Mouse (Mus musculus): ENCODE measurements around the gene Zfp821. TPM values are rescaled to one million over a fixed set of nuclear protein-coding genes. Genes with fewer than 3 reads are reported as not detected.
A peak's percentile ranks its signal among the peaks of the same experiment; 100 is the strongest.

The Zfp821 gene
- polyA plus RNA-seq, 1 experiment from 2014 or later: 52.4 TPM

GRCm38 (mm10) chr8:109687248-109687647, 18.1 kb upstream of the Zfp821 start:
- no peak for DNase-seq (ENCODE audit: low spot score, missing footprints)
- no peak overlapping the region for H3K4me2 ChIP-seq
- no peak for ATAC-seq (ENCODE audit: low FRiP score)
- no peak overlapping the region for H3K27ac ChIP-seq (ENCODE audit: low read depth, low read length)
- peaks cover 13% of the 10 kb centered on the region for H3K4me1 ChIP-seq (ENCODE audit: control insufficient read depth, insufficient read depth, low read length)
- H3K4me3 ChIP-seq (ENCODE audit: low read depth, low read length): no peak overlapping the region
- peaks cover 7% of the 10 kb centered on the region for H3K36me3 ChIP-seq (ENCODE audit: control insufficient read depth, insufficient read depth, low read length)
- H3K9ac ChIP-seq (ENCODE audit: low read length): no peak overlapping the region
- H3K9me3 ChIP-seq (ENCODE audit: control insufficient read depth, low read length): no peaks in the 10 kb centered on the region
- H3K27me3 ChIP-seq (ENCODE audit: control insufficient read depth, insufficient read depth, low read length): no peaks in the 10 kb centered on the region
- 92% methylated on average over 5 of the region's 5 CpGs for WGBS

GRCm38 (mm10) chr8:109691769-109692168, 13.6 kb upstream of the Zfp821 start:
- ATAC-seq (ENCODE audit: low FRiP score): no peak
- H3K4me3 ChIP-seq (ENCODE audit: low read depth, low read length): peak overlapping the region; percentile 99
- H3K27me3 ChIP-seq (ENCODE audit: control insufficient read depth, insufficient read depth, low read length): no peaks in the 10 kb centered on the region
- peak; percentile 86 for DNase-seq (ENCODE audit: low spot score, missing footprints)
- H3K27ac ChIP-seq (ENCODE audit: low read depth, low read length): no peak overlapping the region
- WGBS: 60% methylated on average over 5 of the region's 5 CpGs
- H3K36me3 ChIP-seq (ENCODE audit: control insufficient read depth, insufficient read depth, low read length): no peaks in the 10 kb centered on the region
- peak overlapping the region; percentile 85 for H3K4me2 ChIP-seq
- H3K9ac ChIP-seq (ENCODE audit: low read length): no peak overlapping the region
- peaks cover 17% of the 10 kb centered on the region for H3K4me1 ChIP-seq (ENCODE audit: control insufficient read depth, insufficient read depth, low read length)
- no peaks in the 10 kb centered on the region for H3K9me3 ChIP-seq (ENCODE audit: control insufficient read depth, low read length)

GRCm38 (mm10) chr8:109692443-109693145, 12.8 kb upstream of the Zfp821 start:
- Histone ChIP-seq H3K27ac (ENCODE audit: low read depth, low read length) (peak overlapping the region; percentile 40), H3K27me3 (ENCODE audit: control insufficient read depth, insufficient read depth, low read length) (no peaks in the 10 kb centered on the region), H3K4me3 (ENCODE audit: low read depth, low read length) (peak overlapping the region; percentile 99), H3K36me3 (ENCODE audit: control insufficient read depth, insufficient read depth, low read length) (no peaks in the 10 kb centered on the region), H3K4me1 (ENCODE audit: control insufficient read depth, insufficient read depth, low read length) (peaks cover 17% of the 10 kb centered on the region), H3K4me2 (peak overlapping the region; percentile 85), H3K9ac (ENCODE audit: low read length) (peak overlapping the region; percentile 95), H3K9me3 (ENCODE audit: control insufficient read depth, low read length) (no peaks in the 10 kb centered on the region)
- under 1% methylated on average over 38 of the region's 38 CpGs for WGBS
- peak; percentile 78 for ATAC-seq (ENCODE audit: low FRiP score)
- DNase-seq (ENCODE audit: low spot score, missing footprints): no peak

- H3K9ac ChIP-seq (ENCODE audit: low read length): peak within 1 kb of the TSS; percentile 95
- peak within 1 kb of the TSS; percentile 40 for H3K27ac ChIP-seq (ENCODE audit: low read depth, low read length)
- WGBS: under 1% methylated on average over 57 of the region's 57 CpGs
- peak within 1 kb of the TSS; percentile 99 for H3K4me3 ChIP-seq (ENCODE audit: low read depth, low read length)
- H3K27me3 ChIP-seq (ENCODE audit: control insufficient read depth, insufficient read depth, low read length): no peaks in the 10 kb centered on the region
- peak within 1 kb of the TSS; percentile 85 for H3K4me2 ChIP-seq
- H3K36me3 ChIP-seq (ENCODE audit: control insufficient read depth, insufficient read depth, low read length): no peaks in the 10 kb centered on the region
- H3K4me1 ChIP-seq (ENCODE audit: control insufficient read depth, insufficient read depth, low read length): peaks cover 17% of the 10 kb centered on the region
- peak; percentile 100 for DNase-seq (ENCODE audit: low spot score, missing footprints)
- peak; percentile 99 for ATAC-seq (ENCODE audit: low FRiP score)
- H3K9me3 ChIP-seq (ENCODE audit: control insufficient read depth, low read length): no peaks in the 10 kb centered on the region
Measured at GRCm38 (mm10) chr8:109693146-109693900, 12.0 kb upstream of the Zfp821 start, which contains the start of gene Ist1. Gene Ist1, minus strand, starts transcription at chr8:109693260.

- Histone ChIP-seq H3K4me2 (peak overlapping the region; percentile 85; the same call in 1 of the 2 replicates), H3K27me3 (ENCODE audit: control insufficient read depth, insufficient read depth, low read length) (no peaks in the 10 kb centered on the region), H3K4me3 (ENCODE audit: low read depth, low read length) (no peak overlapping the region; the same call in 1 of the 2 replicates), H3K27ac (ENCODE audit: low read depth, low read length) (no peak overlapping the region), H3K9ac (ENCODE audit: low read length) (no peak overlapping the region), H3K4me1 (ENCODE audit: control insufficient read depth, insufficient read depth, low read length) (peaks cover 17% of the 10 kb centered on the region), H3K36me3 (ENCODE audit: control insufficient read depth, insufficient read depth, low read length) (no peaks in the 10 kb centered on the region), H3K9me3 (ENCODE audit: control insufficient read depth, low read length) (no peaks in the 10 kb centered on the region)
- WGBS: 61% methylated on average over 6 of the region's 6 CpGs
- ATAC-seq (ENCODE audit: low FRiP score) (no peak), DNase-seq (ENCODE audit: low spot score, missing footprints) (no peak)
Measured at GRCm38 (mm10) chr8:109694154-109694553, 11.2 kb upstream of the Zfp821 start.

- Histone ChIP-seq H3K9me3 (ENCODE audit: control insufficient read depth, low read length) (no peaks in the 10 kb centered on the region), H3K27me3 (ENCODE audit: control insufficient read depth, insufficient read depth, low read length) (no peaks in the 10 kb centered on the region), H3K27ac (ENCODE audit: low read depth, low read length) (no peak overlapping the region), H3K4me1 (ENCODE audit: control insufficient read depth, insufficient read depth, low read length) (peaks cover 4% of the 10 kb centered on the region), H3K4me2 (no peak overlapping the region), H3K9ac (ENCODE audit: low read length) (no peak overlapping the region), H3K36me3 (ENCODE audit: control insufficient read depth, insufficient read depth, low read length) (no peaks in the 10 kb centered on the region), H3K4me3 (ENCODE audit: low read depth, low read length) (no peak overlapping the region)
- DNase-seq (ENCODE audit: low spot score, missing footprints) (no peak), ATAC-seq (ENCODE audit: low FRiP score) (no peak)
- WGBS: 65% methylated on average over 1 of the region's 1 CpGs
Measured at GRCm38 (mm10) chr8:109697754-109698153, 7.6 kb upstream of the Zfp821 start.

- no peak overlapping the region for H3K9ac ChIP-seq (ENCODE audit: low read length)
- no peak overlapping the region for H3K27ac ChIP-seq (ENCODE audit: low read depth, low read length)
- no peak overlapping the region for H3K4me3 ChIP-seq (ENCODE audit: low read depth, low read length)
- DNase-seq (ENCODE audit: low spot score, missing footprints): no peak
- H3K9me3 ChIP-seq (ENCODE audit: control insufficient read depth, low read length): no peaks in the 10 kb centered on the region
- ATAC-seq (ENCODE audit: low FRiP score): no peak
- H3K4me2 ChIP-seq: no peak overlapping the region
- 83% methylated on average over 3 of the region's 3 CpGs for WGBS
- H3K27me3 ChIP-seq (ENCODE audit: control insufficient read depth, insufficient read depth, low read length): no peaks in the 10 kb centered on the region
- no peaks in the 10 kb centered on the region for H3K36me3 ChIP-seq (ENCODE audit: control insufficient read depth, insufficient read depth, low read length)
- peaks cover 4% of the 10 kb centered on the region for H3K4me1 ChIP-seq (ENCODE audit: control insufficient read depth, insufficient read depth, low read length)
Measured at GRCm38 (mm10) chr8:109698477-109698876, 6.9 kb upstream of the Zfp821 start.

GRCm38 (mm10) chr8:109704565-109705319, 604 bp upstream of the Zfp821 start:
- Histone ChIP-seq H3K4me3 (ENCODE audit: low read depth, low read length) (peak overlapping the region; percentile 98), H3K27ac (ENCODE audit: low read depth, low read length) (no peak overlapping the region), H3K27me3 (ENCODE audit: control insufficient read depth, insufficient read depth, low read length) (peaks cover 5% of the 10 kb centered on the region; the same call in 1 of the 2 replicates), H3K9me3 (ENCODE audit: control insufficient read depth, low read length) (no peaks in the 10 kb centered on the region), H3K36me3 (ENCODE audit: control insufficient read depth, insufficient read depth, low read length) (0 out of 2 replicates have a peak, but pooled peaks cover 9% of the 10 kb centered on the region), H3K4me1 (ENCODE audit: control insufficient read depth, insufficient read depth, low read length) (peaks cover 16% of the 10 kb centered on the region), H3K4me2 (peak overlapping the region; percentile 91), H3K9ac (ENCODE audit: low read length) (peak overlapping the region; percentile 99; the same call in 1 of the 2 replicates)
- ATAC-seq (ENCODE audit: low FRiP score) (no peak), DNase-seq (ENCODE audit: low spot score, missing footprints) (no peak)
- WGBS: 13% methylated on average over 24 of the region's 24 CpGs
